Mouse (Mus musculus): ENCODE results near the gene Mrgprf.

The Mrgprf gene

DNA sequence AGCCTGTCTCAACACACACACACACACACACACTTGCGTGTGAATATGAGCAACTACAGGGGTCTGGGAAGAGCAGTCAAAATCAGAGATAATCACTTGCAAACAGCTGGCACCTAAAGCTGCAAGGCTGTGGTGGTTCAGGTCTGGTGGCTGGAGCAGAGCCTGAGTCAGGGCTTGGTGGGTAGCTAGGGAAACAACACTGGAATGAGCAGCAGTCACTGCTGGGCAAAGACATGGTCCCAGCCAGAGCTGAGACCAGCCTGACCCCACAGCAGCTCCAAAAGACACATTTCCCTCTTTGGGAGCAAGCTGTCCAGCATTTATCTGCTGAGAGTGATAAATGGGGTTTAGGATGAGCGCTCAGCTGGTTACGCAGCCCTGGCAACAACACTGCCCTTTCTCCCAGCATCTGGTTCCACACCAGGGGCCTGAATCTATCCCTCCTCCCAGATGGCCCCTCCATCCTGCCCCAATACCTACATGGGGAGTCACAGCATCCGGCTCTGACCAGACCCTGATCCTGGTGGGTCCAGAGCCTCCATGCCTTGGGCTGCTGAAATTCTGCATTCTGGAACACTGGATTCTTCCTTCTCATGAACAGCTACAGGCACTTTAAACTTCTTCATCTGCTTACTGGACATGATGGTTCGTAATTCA is 39.7 kb downstream of the Mrgprf start:
- no peak for DNase-seq

Measured in cerebellum, adult 11 months (tissue).